Mouse (Mus musculus): ENCODE data around the gene Gpm6b. TPM values are rescaled to one million over a fixed set of nuclear protein-coding genes. Genes with fewer than 3 reads are reported as not detected.

Gpm6b gene
- polyA plus RNA-seq, 1 experiment, result not detected

DNA sequence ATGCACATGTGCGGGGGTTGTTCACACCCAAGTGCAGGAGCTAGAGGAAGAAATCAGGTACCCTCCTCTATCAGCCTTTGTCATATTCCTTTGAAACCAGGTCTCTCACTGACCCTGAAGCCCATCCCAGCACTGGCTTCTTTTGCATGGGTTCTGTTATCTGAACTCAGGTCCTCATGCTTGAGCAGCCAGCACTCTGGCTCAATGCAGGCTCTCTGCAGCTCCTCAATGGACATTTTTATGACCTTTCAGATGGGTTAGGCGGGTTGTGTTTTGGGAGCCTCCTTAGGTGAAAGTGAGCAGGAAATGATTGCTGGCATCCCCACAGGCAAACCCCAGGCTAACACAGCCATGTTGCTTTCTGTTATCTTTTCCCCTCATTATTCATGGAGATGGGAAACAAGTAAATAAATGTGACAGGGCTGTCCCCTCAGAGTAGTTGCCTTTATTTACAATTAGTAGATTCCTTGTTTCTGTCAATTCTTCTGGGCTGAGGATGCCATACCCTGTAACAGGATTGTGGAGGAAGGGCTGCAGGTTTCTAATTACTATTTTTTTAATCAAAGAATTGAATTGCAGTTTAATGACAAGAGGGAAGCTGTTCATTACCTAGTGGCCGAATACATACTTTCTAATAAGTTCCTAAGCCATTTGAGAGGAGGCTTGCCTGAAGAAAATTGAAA, 89.6 kb downstream of the Gpm6b start:
- H3K27ac ChIP-seq (ENCODE audit: insufficient read depth, low read depth, low read length), result no peak overlapping the region
- no peak overlapping the region for H3K4me3 ChIP-seq (ENCODE audit: insufficient read depth, low read length)
- H3K4me1 ChIP-seq (ENCODE audit: control insufficient read depth, insufficient read depth, low read length), result peaks cover 14% of the 10 kb centered on the region
- TF ChIP-seq POLR2A (IDR thresholded peaks at IDR 0.05; ENCODE audit: borderline replicate concordance, low read depth, low read length), result no peak
- TF ChIP-seq CTCF (IDR thresholded peaks at IDR 0.05; ENCODE audit: low read depth, low read length), result no peak

DNA sequence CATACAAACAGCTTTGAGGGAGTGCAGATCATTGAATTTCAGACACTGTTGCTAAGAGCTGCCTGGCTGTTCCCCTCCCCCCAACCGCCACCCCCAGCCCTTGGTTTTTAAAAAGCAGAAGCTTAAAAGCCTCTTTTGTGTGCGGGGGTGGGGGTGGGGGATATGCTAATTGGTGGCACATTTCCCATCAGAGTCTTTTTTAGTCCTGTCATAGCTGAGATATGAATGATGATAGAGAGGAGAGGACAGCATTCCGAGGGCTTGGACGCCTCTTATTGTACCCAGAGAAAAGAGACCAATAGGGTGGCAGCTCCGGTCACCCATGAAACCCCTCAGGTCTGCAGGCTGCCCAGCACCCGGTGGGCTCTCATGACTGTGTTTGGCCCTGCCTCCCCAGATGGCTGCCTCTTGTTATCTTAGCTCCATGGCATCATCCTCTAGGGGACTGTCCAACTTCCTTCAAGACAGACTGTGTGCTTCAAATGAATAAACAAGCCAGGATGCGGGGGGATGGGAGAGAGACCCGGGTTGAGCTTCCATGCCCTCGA, 90.3 kb downstream of the Gpm6b start:
- peaks cover 14% of the 10 kb centered on the region for H3K4me1 ChIP-seq (ENCODE audit: control insufficient read depth, insufficient read depth, low read length)
- no peak overlapping the region for H3K4me3 ChIP-seq (ENCODE audit: insufficient read depth, low read length)

DNA sequence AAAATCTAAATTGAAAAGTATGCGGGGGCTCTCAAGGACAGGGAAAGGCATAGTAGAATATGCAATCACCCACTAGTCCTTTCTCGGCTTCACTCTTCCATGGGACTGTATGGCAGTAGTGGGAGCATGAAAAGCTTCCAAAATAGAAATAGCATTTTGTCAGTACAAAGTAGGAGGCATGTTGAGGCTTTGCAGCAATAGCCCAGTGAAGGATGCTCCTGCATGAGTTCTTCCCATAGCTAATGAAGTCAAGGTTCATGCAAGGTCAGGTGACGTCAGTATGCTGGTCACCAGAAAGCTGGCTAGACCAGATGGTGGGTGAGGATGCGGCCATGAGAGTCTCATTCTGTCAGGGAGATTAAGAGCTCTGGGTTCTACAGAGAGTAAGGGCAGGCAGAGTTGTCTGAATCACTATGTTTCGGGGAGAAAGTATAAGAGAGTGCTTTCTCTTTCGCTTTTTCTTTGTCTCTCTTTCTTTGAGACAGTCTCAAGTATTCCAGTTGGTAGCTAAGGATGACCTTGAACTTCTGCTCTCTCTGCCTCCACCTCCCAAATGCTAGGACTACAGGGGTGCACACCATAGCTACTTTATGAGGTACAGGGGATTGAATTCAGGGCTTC, 95.9 kb downstream of the Gpm6b start:
- no peak for TF ChIP-seq CTCF (IDR thresholded peaks at IDR 0.05; ENCODE audit: low read depth, low read length)
- no peak for TF ChIP-seq POLR2A (IDR thresholded peaks at IDR 0.05; ENCODE audit: borderline replicate concordance, low read depth, low read length)

More for the DNA sequence above, 90.3 kb downstream of the Gpm6b start:
- TF ChIP-seq POLR2A (IDR thresholded peaks at IDR 0.05; ENCODE audit: borderline replicate concordance, low read depth, low read length) (no peak), CTCF (IDR thresholded peaks at IDR 0.05; ENCODE audit: low read depth, low read length) (no peak)
- H3K27ac ChIP-seq (ENCODE audit: insufficient read depth, low read depth, low read length), result no peak overlapping the region; the same call in 1 of the 2 replicates

DNA sequence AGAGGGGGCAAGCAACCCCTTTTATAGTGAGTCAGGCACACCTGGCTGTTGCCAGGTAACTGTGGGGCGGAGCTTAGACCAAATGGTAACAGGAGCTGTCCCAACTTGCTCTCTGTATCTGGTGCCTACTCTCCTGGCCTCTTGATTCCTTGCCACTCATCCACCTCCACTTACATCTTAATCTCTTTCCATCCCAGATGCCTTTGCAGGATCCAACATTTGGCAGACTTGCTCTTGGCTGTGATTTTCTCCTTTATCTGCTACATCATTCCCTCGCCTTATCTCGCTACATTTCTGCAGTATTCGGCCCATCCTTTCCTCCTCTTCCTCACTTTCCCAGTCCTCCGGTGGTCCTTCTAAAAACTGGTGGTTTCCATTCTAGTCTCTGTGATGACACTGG, 99.6 kb downstream of the Gpm6b start:
- H3K4me3 ChIP-seq (ENCODE audit: insufficient read depth, low read length), result no peak overlapping the region
- H3K4me1 ChIP-seq (ENCODE audit: control insufficient read depth, insufficient read depth, low read length), result 0 out of 2 replicates have a peak, but pooled peaks cover 4% of the 10 kb centered on the region
- no peak overlapping the region for H3K27ac ChIP-seq (ENCODE audit: insufficient read depth, low read depth, low read length)
- TF ChIP-seq POLR2A (IDR thresholded peaks at IDR 0.05; ENCODE audit: borderline replicate concordance, low read depth, low read length), result no peak
- TF ChIP-seq CTCF (IDR thresholded peaks at IDR 0.05; ENCODE audit: low read depth, low read length), result no peak

More for the DNA sequence above, 95.9 kb downstream of the Gpm6b start:
- Histone ChIP-seq H3K27ac (ENCODE audit: insufficient read depth, low read depth, low read length) (no peak overlapping the region), H3K4me1 (ENCODE audit: control insufficient read depth, insufficient read depth, low read length) (no peaks in the 10 kb centered on the region; the same call in 1 of the 2 replicates), H3K4me3 (ENCODE audit: insufficient read depth, low read length) (no peak overlapping the region)

DNA sequence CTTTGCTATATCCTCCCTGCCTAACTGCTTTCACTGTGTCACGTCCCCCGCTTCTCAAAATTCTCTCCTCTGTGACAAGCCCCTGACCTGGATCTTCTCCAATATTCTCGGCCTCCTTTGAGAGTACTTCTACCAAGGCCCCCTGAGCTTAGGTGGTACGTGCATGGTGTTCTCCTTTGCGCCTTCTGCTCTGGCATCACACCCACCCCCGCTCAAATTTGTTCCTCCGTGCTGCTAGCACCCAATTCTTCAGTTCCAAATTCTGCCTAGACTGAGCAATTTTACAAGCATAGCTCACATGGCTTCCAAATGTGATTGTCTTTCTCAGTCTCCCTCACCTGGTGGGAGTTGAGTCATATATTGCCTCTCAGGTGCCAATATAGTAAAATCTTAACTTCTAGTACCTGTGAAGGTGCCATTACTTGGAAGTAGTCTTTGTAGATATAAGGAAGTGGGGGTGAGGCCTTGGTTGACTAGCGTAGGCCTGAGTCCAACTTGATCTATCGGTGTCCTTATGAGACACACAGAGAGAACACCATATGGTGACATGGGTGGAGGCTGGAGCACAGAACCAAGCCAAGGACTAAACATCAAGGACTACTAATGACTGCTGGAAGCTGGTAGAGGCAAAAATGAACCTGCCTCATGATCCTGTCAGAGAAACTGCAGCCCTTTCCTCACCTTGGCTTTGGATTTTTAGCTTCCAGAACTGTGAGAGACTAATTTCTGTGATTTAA, 100.2 kb downstream of the Gpm6b start:
- TF ChIP-seq CTCF (IDR thresholded peaks at IDR 0.05; ENCODE audit: low read depth, low read length) (no peak), POLR2A (IDR thresholded peaks at IDR 0.05; ENCODE audit: borderline replicate concordance, low read depth, low read length) (no peak)
- Histone ChIP-seq H3K27ac (ENCODE audit: insufficient read depth, low read depth, low read length) (no peak overlapping the region), H3K4me3 (ENCODE audit: insufficient read depth, low read length) (no peak overlapping the region), H3K4me1 (ENCODE audit: control insufficient read depth, insufficient read depth, low read length) (0 out of 2 replicates have a peak, but pooled peaks cover 4% of the 10 kb centered on the region)

DNA sequence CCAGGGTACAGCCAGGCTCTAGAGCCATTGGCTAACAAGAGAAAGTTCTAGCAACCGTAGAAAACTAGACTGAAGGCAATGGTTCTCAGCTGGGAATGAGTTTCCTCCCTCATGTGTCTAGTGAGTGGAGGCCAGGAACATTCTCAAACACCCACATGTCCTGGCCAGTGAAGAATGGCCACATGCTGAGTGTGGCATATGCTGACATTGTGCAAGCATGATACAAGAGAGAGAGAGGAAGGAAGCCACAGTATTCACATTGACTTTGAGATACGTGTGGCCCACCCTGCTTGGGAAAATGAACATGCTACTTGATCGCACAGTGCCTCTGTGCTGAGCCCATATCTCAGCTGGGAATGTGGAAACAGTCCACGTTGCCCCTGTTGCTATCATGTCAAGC, 101.2 kb downstream of the Gpm6b start:
- Histone ChIP-seq H3K27ac (ENCODE audit: insufficient read depth, low read depth, low read length) (no peak overlapping the region), H3K4me1 (ENCODE audit: control insufficient read depth, insufficient read depth, low read length) (0 out of 2 replicates have a peak, but pooled peaks cover 4% of the 10 kb centered on the region), H3K4me3 (ENCODE audit: insufficient read depth, low read length) (no peak overlapping the region)
- TF ChIP-seq POLR2A (IDR thresholded peaks at IDR 0.05; ENCODE audit: borderline replicate concordance, low read depth, low read length), result no peak
- TF ChIP-seq CTCF (IDR thresholded peaks at IDR 0.05; ENCODE audit: low read depth, low read length), result no peak

DNA sequence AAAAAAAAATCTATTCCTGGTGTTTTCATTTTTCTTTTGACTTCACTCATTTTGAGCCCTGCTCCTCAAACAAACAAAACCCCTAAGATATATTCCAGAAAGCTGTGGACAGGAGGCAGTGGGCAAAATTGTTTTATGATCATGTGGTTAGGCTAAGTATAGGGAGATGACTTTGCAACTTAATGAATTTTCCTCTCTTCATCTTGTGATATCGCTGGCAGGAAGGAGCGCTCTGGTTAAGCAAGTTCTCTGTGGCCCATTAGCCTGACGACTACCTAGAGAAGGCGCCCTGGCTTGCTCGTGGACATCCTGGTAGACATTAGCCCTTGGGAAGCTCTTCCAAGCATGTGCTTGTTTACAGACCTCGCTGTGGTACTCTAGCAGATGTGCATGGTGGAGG, 103.1 kb downstream of the Gpm6b start:
- Histone ChIP-seq H3K27ac (ENCODE audit: insufficient read depth, low read depth, low read length) (no peak overlapping the region), H3K4me3 (ENCODE audit: insufficient read depth, low read length) (no peak overlapping the region), H3K4me1 (ENCODE audit: control insufficient read depth, insufficient read depth, low read length) (0 out of 2 replicates have a peak, but pooled peaks cover 4% of the 10 kb centered on the region)
- TF ChIP-seq CTCF (IDR thresholded peaks at IDR 0.05; ENCODE audit: low read depth, low read length) (no peak), POLR2A (IDR thresholded peaks at IDR 0.05; ENCODE audit: borderline replicate concordance, low read depth, low read length) (no peak)

DNA sequence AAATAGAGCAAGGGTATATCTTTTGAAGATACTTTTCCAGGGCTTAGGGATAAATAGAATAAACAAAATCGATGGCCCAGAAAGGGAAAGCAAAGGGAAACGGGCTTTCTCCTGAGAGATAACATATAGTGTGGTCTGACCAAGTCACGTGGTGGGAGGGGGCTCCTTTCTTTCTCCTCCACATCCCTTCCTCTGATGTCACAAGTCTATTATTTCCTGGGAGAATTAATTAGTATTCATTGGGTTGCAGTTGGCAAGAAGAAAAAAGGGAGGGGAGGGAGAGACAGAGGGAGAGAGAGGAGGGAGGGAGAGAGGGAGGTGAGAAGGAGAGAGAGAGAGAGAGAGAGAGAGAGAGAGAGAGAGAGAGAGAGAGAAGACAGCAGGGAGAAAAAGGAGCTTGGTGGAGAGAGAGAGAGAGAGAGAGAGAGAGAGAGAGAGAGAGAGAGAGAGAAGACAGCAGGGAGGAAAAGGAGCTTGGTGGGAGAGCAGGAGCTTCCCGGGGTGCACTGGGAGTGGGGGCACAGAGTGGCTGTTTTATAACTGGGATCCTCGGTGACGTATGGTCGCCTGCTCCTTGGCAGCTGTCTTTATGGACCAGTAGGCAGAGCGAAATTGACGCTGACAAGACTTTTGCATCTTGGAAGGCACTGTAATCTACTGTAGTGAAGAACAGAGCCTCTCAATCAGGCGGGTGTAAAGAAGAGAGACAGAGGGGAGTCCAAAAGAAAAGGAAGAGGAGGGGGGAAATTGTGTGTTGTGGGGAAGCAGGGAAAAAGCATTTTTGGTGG, 105.7 kb downstream of the Gpm6b start:
- Histone ChIP-seq H3K4me3 (ENCODE audit: insufficient read depth, low read length) (no peak overlapping the region), H3K27ac (ENCODE audit: insufficient read depth, low read depth, low read length) (no peak overlapping the region), H3K4me1 (ENCODE audit: control insufficient read depth, insufficient read depth, low read length) (0 out of 2 replicates have a peak, but pooled peaks cover 4% of the 10 kb centered on the region)
- TF ChIP-seq POLR2A (IDR thresholded peaks at IDR 0.05; ENCODE audit: borderline replicate concordance, low read depth, low read length) (no peak), CTCF (IDR thresholded peaks at IDR 0.05; ENCODE audit: low read depth, low read length) (no peak)

DNA sequence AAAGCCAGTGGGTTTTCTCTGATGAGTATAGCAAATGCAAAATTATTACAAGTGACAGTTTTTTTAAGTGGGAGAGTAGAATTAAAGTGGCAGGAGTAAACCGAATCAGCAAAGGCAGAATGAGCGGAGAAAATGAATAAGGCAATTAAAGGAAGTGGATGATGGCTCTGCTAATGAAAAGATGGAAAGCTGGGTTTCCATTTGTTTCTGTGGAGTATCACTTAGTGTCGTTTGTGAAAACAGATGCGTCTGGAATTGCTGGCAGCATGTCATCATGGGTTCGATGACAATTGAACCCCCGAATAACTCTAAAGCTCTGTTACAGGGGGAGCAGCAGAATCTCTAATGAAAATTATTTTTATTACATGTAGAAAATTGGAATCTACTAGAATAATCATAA, 109.4 kb downstream of the Gpm6b start:
- H3K4me3 ChIP-seq (ENCODE audit: insufficient read depth, low read length), result no peak overlapping the region
- H3K4me1 ChIP-seq (ENCODE audit: control insufficient read depth, insufficient read depth, low read length), result no peaks in the 10 kb centered on the region
- H3K27ac ChIP-seq (ENCODE audit: insufficient read depth, low read depth, low read length), result no peak overlapping the region
- TF ChIP-seq CTCF (IDR thresholded peaks at IDR 0.05; ENCODE audit: low read depth, low read length), result no peak
- TF ChIP-seq POLR2A (IDR thresholded peaks at IDR 0.05; ENCODE audit: borderline replicate concordance, low read depth, low read length), result no peak
